Mouse (Mus musculus): ENCODE results near the gene Dmc1.

GRCm38 (mm10) chr15:79527192-79527591 is 77.7 kb downstream of the Dmc1 start:
- TF ChIP-seq CHD2 (IDR thresholded peaks at IDR 0.05; ENCODE audit: low read depth, low read length) (no peak), ZC3H11A (IDR thresholded peaks at IDR 0.05; ENCODE audit: borderline replicate concordance, low read depth, low read length) (no peak), MAFK (IDR thresholded peaks at IDR 0.05; ENCODE audit: insufficient read depth, low read depth, low read length) (no peak), ZNF384 (IDR thresholded peaks at IDR 0.05; ENCODE audit: low read depth, low read length) (no peak), HCFC1 (IDR thresholded peaks at IDR 0.05; ENCODE audit: borderline replicate concordance, insufficient read depth, low read length) (no peak)
